23 mouse cellular contexts compared by ENCODE assay signal in the genomic region with DNA sequence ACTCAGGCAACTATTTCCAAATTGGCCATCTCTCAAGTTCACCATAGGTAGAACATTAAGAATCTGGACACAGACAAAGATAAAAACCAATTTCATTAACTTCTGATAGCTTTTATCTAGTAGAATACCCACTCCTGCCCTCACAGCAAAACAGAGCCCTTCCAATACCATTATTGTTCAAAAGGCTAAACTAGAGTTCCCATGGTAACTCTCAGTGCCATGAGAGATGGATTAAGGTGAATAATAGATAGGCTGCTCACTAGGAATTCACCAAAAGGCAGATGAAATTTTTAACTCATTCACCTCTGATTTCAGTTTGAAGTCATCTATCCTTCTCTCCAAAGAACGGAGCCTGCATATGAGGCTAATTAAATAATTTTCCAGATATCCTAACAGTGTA. TPM values are rescaled to one million over a fixed set of nuclear protein-coding genes. Genes with fewer than 3 reads are reported as not detected.
A peak's percentile ranks its signal among the peaks of the same experiment; 100 is the strongest.
DNase-seq lines count a peak whose midpoint lies in the region; ATAC-seq and TF ChIP-seq lines count a peak whose summit lies in the region.
"Had no signal": no experiment of that assay in that cellular context is flagged by ENCODE, and none has a peak within 500 bp of the region (broad histone marks: within the 10 kb centered on the region; RNA-seq: fewer than 3 reads in every experiment).

No protein-coding gene starts in this region.

- no peaks in the 10 kb centered on the region for H3K9me3 ChIP-seq in midbrain, embryonic 14.5 days (ENCODE audit: control insufficient read depth, low read length)
- H3K9me3 ChIP-seq in midbrain, embryonic 13.5 days, result no peaks in the 10 kb centered on the region
- H3K9me3 ChIP-seq: embryonic facial prominence, embryonic 10.5 days; embryonic facial prominence, embryonic 12.5 days; forebrain, embryonic 13.5 days; forebrain, embryonic 15.5 days had no signal

- no peak overlapping the region for H3K4me3 ChIP-seq in midbrain, embryonic 14.5 days (replicated peaks; ENCODE audit: low read depth, low read length)
- H3K4me3 ChIP-seq in midbrain, embryonic 13.5 days (replicated peaks), result no peak overlapping the region
- H3K4me3 ChIP-seq: embryonic facial prominence, embryonic 10.5 days; embryonic facial prominence, embryonic 12.5 days; forebrain, embryonic 13.5 days; forebrain, embryonic 15.5 days had no signal

- WGBS in midbrain, embryonic 14.5 days, result 52% methylated on average over 1 of the region's 1 CpGs
- 36% methylated on average over 1 of the region's 1 CpGs for WGBS in midbrain, embryonic 13.5 days

- peak; percentile 38 for DNase-seq in midbrain, embryonic 14.5 days
- peak; percentile 5 for DNase-seq in Muller cell, postnatal 12 days (ENCODE audit: inconsistent ontology term)
- DNase-seq in brain, embryonic 14.5 days (ENCODE audit: low read depth), result peak; percentile 39
- no peak for DNase-seq in frontal cortex, postnatal 36 days (ENCODE audit: low spot score in 2 of 2)
- DNase-seq in MN1 (ENCODE audit: low spot score), result no peak
- DNase-seq: adrenal gland, adult 2 months; adrenal gland, postnatal 10 days; adrenal gland, postnatal 25 days; cerebellum, adult 11-12 months; cerebellum, adult 2 months; cerebellum, adult 9-10 months; cerebellum, postnatal 10 days; cerebellum, postnatal 25 days; forebrain, postnatal 0 days had no signal

- no peak overlapping the region for H3K9ac ChIP-seq in midbrain, embryonic 14.5 days (replicated peaks; ENCODE audit: low read length)
- H3K9ac ChIP-seq in midbrain, embryonic 13.5 days (replicated peaks), result no peak overlapping the region
- H3K9ac ChIP-seq: embryonic facial prominence, embryonic 12.5 days; forebrain, embryonic 13.5 days; forebrain, embryonic 15.5 days; forebrain, postnatal 0 days had no signal

- H3K27ac ChIP-seq in midbrain, embryonic 14.5 days (replicated peaks; ENCODE audit: low read depth, low read length), result no peak overlapping the region
- no peak overlapping the region for H3K27ac ChIP-seq in midbrain, embryonic 13.5 days
- H3K27ac ChIP-seq: embryonic facial prominence, embryonic 10.5 days; embryonic facial prominence, embryonic 12.5 days; forebrain, embryonic 13.5 days; forebrain, embryonic 15.5 days had no signal

- no peaks in the 10 kb centered on the region for H3K4me1 ChIP-seq in midbrain, embryonic 14.5 days (ENCODE audit: control insufficient read depth, insufficient read depth, low read length)
- H3K4me1 ChIP-seq in midbrain, embryonic 13.5 days (replicated peaks), result 0 out of 2 replicates have a peak, but pooled peaks cover 7% of the 10 kb centered on the region
- H3K4me1 ChIP-seq: embryonic facial prominence, embryonic 12.5 days; forebrain, embryonic 13.5 days; forebrain, embryonic 15.5 days had no signal

- no peak for ATAC-seq in midbrain, embryonic 14.5 days (ENCODE audit: low FRiP score, low TSS enrichment)
- ATAC-seq in midbrain, embryonic 13.5 days, result no peak
- ATAC-seq: forebrain, embryonic 13.5 days; forebrain, embryonic 15.5 days; forebrain, postnatal 0 days had no signal

- no peak overlapping the region for H3K4me2 ChIP-seq in midbrain, embryonic 14.5 days (ENCODE audit: low read length)
- H3K4me2 ChIP-seq in midbrain, embryonic 13.5 days (replicated peaks), result no peak overlapping the region
- H3K4me2 ChIP-seq: embryonic facial prominence, embryonic 12.5 days; forebrain, embryonic 13.5 days; forebrain, embryonic 15.5 days had no signal

- no peaks in the 10 kb centered on the region for H3K27me3 ChIP-seq in midbrain, embryonic 14.5 days (ENCODE audit: control insufficient read depth, insufficient read depth, low read length)
- H3K27me3 ChIP-seq in midbrain, embryonic 13.5 days, result no peaks in the 10 kb centered on the region
- H3K27me3 ChIP-seq: embryonic facial prominence, embryonic 12.5 days; forebrain, embryonic 13.5 days; forebrain, embryonic 15.5 days had no signal

- H3K36me3 ChIP-seq in midbrain, embryonic 14.5 days (ENCODE audit: control insufficient read depth, insufficient read depth, low read length), result no peaks in the 10 kb centered on the region
- no peaks in the 10 kb centered on the region for H3K36me3 ChIP-seq in midbrain, embryonic 13.5 days
- H3K36me3 ChIP-seq: embryonic facial prominence, embryonic 10.5 days; embryonic facial prominence, embryonic 12.5 days; forebrain, embryonic 15.5 days had no signal

- TF ChIP-seq CTCF in brain, embryonic 14.5 days (IDR thresholded peaks at IDR 0.05; ENCODE audit: borderline replicate concordance, extremely low read depth, insufficient read depth, insufficient read length), result no peak

- no peak for TF ChIP-seq POLR2A in brain, embryonic 14.5 days (IDR thresholded peaks at IDR 0.05; ENCODE audit: borderline replicate concordance, extremely low read depth, insufficient read depth, insufficient read length, poor library complexity, severe bottlenecking)

RNA-seq across cellular contexts. Expression of gene Hdgfl1, which starts 45.7 kb away (rescaled TPM):
- not detected in 2 replicates for polyA plus RNA-seq in midbrain, embryonic 14.5 days (2014; fragmentation: Nextera tagmentation; extraction: Ambion mirVana)
- not detected in 2 replicates for polyA plus RNA-seq in midbrain, embryonic 13.5 days (2015; fragmentation: Nextera tagmentation; extraction: Ambion mirVana)
- not detected in 2 replicates for polyA plus RNA-seq in brain, embryonic 14.5 days (2012; rRNA removed)
- polyA plus RNA-seq: adrenal gland, adult 2 months; C2C12; cerebellum, adult 2 months; cortical plate, adult 2 months; embryonic facial prominence, embryonic 10.5 days; embryonic facial prominence, embryonic 12.5 days; embryonic facial prominence, embryonic 14.5 days; forebrain, embryonic 11.5 days; forebrain, embryonic 13.5 days; forebrain, embryonic 15.5 days; forebrain, postnatal 0 days had no signal

Comparison
In these comparisons a context has a peak if more than half of its experiments do, and no peak if none do; other contexts are left out.
1. DNase-seq: peak in midbrain, embryonic 14.5 days (single experiment), Muller cell, postnatal 12 days (single experiment) and brain, embryonic 14.5 days (single experiment); none in frontal cortex, postnatal 36 days (0 of 2) and MN1 (single experiment).